In the genomic region with DNA sequence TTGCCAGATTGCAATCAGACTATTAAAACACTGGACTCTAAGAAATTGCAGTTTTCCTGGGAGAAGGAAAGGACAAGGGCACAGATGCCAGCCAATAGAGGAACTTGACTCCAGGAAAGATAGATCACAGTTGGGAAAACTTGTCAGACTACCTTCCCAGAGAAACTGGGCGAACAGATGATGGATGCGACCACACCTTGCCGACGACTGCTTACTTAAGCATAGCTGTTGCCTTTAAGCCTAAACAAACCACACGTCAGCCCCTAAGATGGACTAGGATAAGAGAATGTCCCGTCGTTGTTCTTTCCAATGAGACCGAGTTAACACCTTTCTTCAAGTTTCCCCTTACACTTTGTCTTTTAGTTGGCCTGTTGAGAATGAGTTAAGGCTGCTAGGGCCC, we compare ENCODE assay signal across 8 mouse cellular contexts. TPM values are rescaled to one million over a fixed set of nuclear protein-coding genes. Genes with fewer than 3 reads are reported as not detected.
DNase-seq lines count a peak whose midpoint lies in the region; ATAC-seq lines count a peak whose summit lies in the region.

No protein-coding gene starts in this region.

- peaks cover 29% of the 10 kb centered on the region for H3K36me3 ChIP-seq in limb, embryonic 15.5 days
- H3K36me3 ChIP-seq in stomach, embryonic 16.5 days (ENCODE audit: control insufficient read depth, insufficient read depth, low read length), result peaks cover 12% of the 10 kb centered on the region; the same call in 1 of the 2 replicates

- H3K4me1 ChIP-seq in limb, embryonic 15.5 days, result peaks cover 22% of the 10 kb centered on the region
- H3K4me1 ChIP-seq in stomach, embryonic 16.5 days (ENCODE audit: control insufficient read depth, insufficient read depth, low read length), result peaks cover 22% of the 10 kb centered on the region

- WGBS in limb, embryonic 15.5 days, result 41% methylated on average over 8 of the region's 8 CpGs
- WGBS in stomach, embryonic 16.5 days, result 20% methylated on average over 8 of the region's 8 CpGs

- peak overlapping the region; percentile 95 for H3K9ac ChIP-seq in limb, embryonic 15.5 days
- H3K9ac ChIP-seq in stomach, embryonic 16.5 days (ENCODE audit: low read length), result peak overlapping the region; percentile 97

- no peaks in the 10 kb centered on the region for H3K27me3 ChIP-seq in limb, embryonic 15.5 days
- H3K27me3 ChIP-seq in stomach, embryonic 16.5 days (ENCODE audit: control insufficient read depth, insufficient read depth, low read length), result no peaks in the 10 kb centered on the region

- H3K4me2 ChIP-seq in limb, embryonic 15.5 days, result peak overlapping the region; percentile 80
- H3K4me2 ChIP-seq in stomach, embryonic 16.5 days (ENCODE audit: low read depth, low read length), result peak overlapping the region; percentile 87

- H3K9me3 ChIP-seq in limb, embryonic 15.5 days, result no peaks in the 10 kb centered on the region
- H3K9me3 ChIP-seq in stomach, embryonic 16.5 days (replicated peaks; ENCODE audit: control insufficient read depth, low read length), result no peaks in the 10 kb centered on the region

- H3K4me3 ChIP-seq in limb, embryonic 15.5 days, result peak overlapping the region; percentile 99
- H3K4me3 ChIP-seq in stomach, embryonic 16.5 days (replicated peaks; ENCODE audit: low read length), result peak overlapping the region; percentile 96

- H3K27ac ChIP-seq in limb, embryonic 15.5 days, result peak overlapping the region; percentile 99
- H3K27ac ChIP-seq in stomach, embryonic 16.5 days (ENCODE audit: low read length), result peak overlapping the region; percentile 99

- peak; percentile 5; the same call in 1 of the 2 replicates for ATAC-seq in frontal cortex, adult (ENCODE audit: low TSS enrichment)
- no peak for ATAC-seq in limb, embryonic 15.5 days (ENCODE audit: insufficient number of reproducible peaks, low FRiP score, low TSS enrichment, low read depth)
- ATAC-seq in stomach, embryonic 16.5 days (ENCODE audit: insufficient read depth, low FRiP score), result peak; percentile 20; the same call in 1 of the 2 replicates

- no peak for DNase-seq in frontal cortex, adult 2 months (ENCODE audit: extremely low spot score in 1 of 2, low spot score in 1 of 2)
- peak; percentile 23 for DNase-seq in thymus, postnatal 4 days
- DNase-seq in thymus, adult 18-20 months, result no peak
- no peak for DNase-seq in right cerebral cortex, adult 18-20 months
- DNase-seq in frontal cortex, postnatal 10 days (ENCODE audit: low spot score in 2 of 2), result no peak

RNA-seq across cellular contexts. Expression of a gene that starts 0.5 kb away (rescaled TPM):
- 33.5 and 35.4 TPM in 2 replicates for polyA plus RNA-seq in frontal cortex, adult 2 months (2012; rRNA removed)
- polyA plus RNA-seq in limb, embryonic 15.5 days (2015; fragmentation: Nextera tagmentation; extraction: Ambion mirVana), result 58.6 and 60.6 TPM in 2 replicates
- polyA plus RNA-seq in stomach, embryonic 16.5 days (2015; fragmentation: Nextera tagmentation; extraction: Ambion mirVana), result 62.9 and 65.0 TPM in 2 replicates

RNA-seq across cellular contexts. Expression of a gene that starts 33.6 kb away (rescaled TPM):
- polyA plus RNA-seq in frontal cortex, adult 2 months (2012; rRNA removed), result 46.7 and 54.4 TPM in 2 replicates
- 49.7 and 51.4 TPM in 2 replicates for polyA plus RNA-seq in limb, embryonic 15.5 days (2015; fragmentation: Nextera tagmentation; extraction: Ambion mirVana)
- 49.5 and 53.0 TPM in 2 replicates for polyA plus RNA-seq in stomach, embryonic 16.5 days (2015; fragmentation: Nextera tagmentation; extraction: Ambion mirVana)

RNA-seq across cellular contexts. Expression of a gene that starts 40.2 kb away (rescaled TPM):
- 28.4 and 32.3 TPM in 2 replicates for polyA plus RNA-seq in frontal cortex, adult 2 months (2012; rRNA removed)
- 56.9 and 68.8 TPM in 2 replicates for polyA plus RNA-seq in limb, embryonic 15.5 days (2015; fragmentation: Nextera tagmentation; extraction: Ambion mirVana)
- 51.9 and 55.2 TPM in 2 replicates for polyA plus RNA-seq in stomach, embryonic 16.5 days (2015; fragmentation: Nextera tagmentation; extraction: Ambion mirVana)
